Mouse (Mus musculus) colon, adult 2 months (tissue): ENCODE data around the gene Fam177a. TPM values are rescaled to one million over a fixed set of nuclear protein-coding genes. Genes with fewer than 3 reads are reported as not detected.

Experiments used
- polyA plus RNA-seq: library from polyadenylated mRNA; depleted of rRNA; stranded (reverse); fragments of >200 nt; gene quantifications from 2 replicates; pipeline ENCODE4 v1.2.3, GENCODE M21; 2012; rRNA removed

Gene Fam177a
- polyA plus RNA-seq = 9.9 and 10.3 TPM in 2 replicates

GRCm38 (mm10) chr12:55124242-55124641 lies at the start of gene Fam177a:
Gene Fam177a (plus strand): TSS chr12:55124469.

GRCm38 (mm10) chr12:55079726-55080600 lies 44.3 kb upstream of the Fam177a start, which contains the start of the genes 2700097O09Rik and Srp54a:
Gene 2700097O09Rik (minus strand): TSS chr12:55080110.
Gene Srp54a (plus strand): TSS chr12:55080262.

GRCm38 (mm10) chr12:55154559-55155448 lies 30.5 kb downstream of the Fam177a start, which contains the start of gene Srp54b:
Gene Srp54b (plus strand): TSS chr12:55155104.

Other genes starting within 250 kb of the Fam177a start
- gene Gm20403, start 137.9 kb upstream of the Fam177a start, polyA plus RNA-seq = not detected in 2 replicates
- 2.2 and 2.4 TPM in 2 replicates for gene Baz1a, start 110.1 kb upstream of the Fam177a start, polyA plus RNA-seq
- 2.8 TPM in 2 replicates for gene 2700097O09Rik, start 44.4 kb upstream of the Fam177a start, polyA plus RNA-seq
- 12.9 and 27.5 TPM in 2 replicates for gene Srp54a, start 44.2 kb upstream of the Fam177a start, polyA plus RNA-seq
- gene Srp54b, start 30.6 kb downstream of the Fam177a start, polyA plus RNA-seq = 20.9 and 40.9 TPM in 2 replicates
- not detected in 2 replicates for gene 1700047I17Rik2, start 75.1 kb downstream of the Fam177a start, polyA plus RNA-seq
- gene Srp54c, start 105.7 kb downstream of the Fam177a start, polyA plus RNA-seq = 1.9 and 3.1 TPM in 2 replicates
- gene 1110008L16Rik, start 175.1 kb downstream of the Fam177a start, polyA plus RNA-seq = 4.6 and 5.4 TPM in 2 replicates
- 0.94 and 1.00 TPM in 2 replicates for gene Ppp2r3c, start 178.5 kb downstream of the Fam177a start, polyA plus RNA-seq